Mouse (Mus musculus): ENCODE measurements at regions not wholly inside any gene's neighbourhood (a gene's known extent, or its start where the extent isn't known, plus 50 kb on each side); places are given as distances from the start of the nearest gene placed in this dataset.

GRCm38 (mm10) chr13:72803374-72803773 is 174.8 kb downstream of the Irx2 start:
- DNase-seq (ENCODE audit: low spot score), result no peak

GRCm38 (mm10) chr13:72809226-72809625 is 180.6 kb downstream of the Irx2 start:
- DNase-seq (ENCODE audit: low spot score), result no peak

GRCm38 (mm10) chr13:72810626-72811025 is 182.0 kb downstream of the Irx2 start:
- no peak for DNase-seq (ENCODE audit: low spot score)

GRCm38 (mm10) chr13:72814616-72815015 is 186.0 kb downstream of the Irx2 start:
- DNase-seq (ENCODE audit: low spot score), result no peak

- no peak for DNase-seq (ENCODE audit: low spot score)
Observed at GRCm38 (mm10) chr13:72815236-72815932, 186.8 kb downstream of the Irx2 start.

- DNase-seq (ENCODE audit: low spot score), result no peak
Observed at GRCm38 (mm10) chr13:72815933-72816553, 187.4 kb downstream of the Irx2 start.

- DNase-seq (ENCODE audit: low spot score), result no peak
Observed at GRCm38 (mm10) chr13:72816856-72817255, 188.2 kb downstream of the Irx2 start.

GRCm38 (mm10) chr13:72817521-72817920 is 188.9 kb downstream of the Irx2 start:
- no peak for DNase-seq (ENCODE audit: low spot score)

- no peak for DNase-seq (ENCODE audit: low spot score)
Observed at GRCm38 (mm10) chr13:72817930-72818329, 189.3 kb downstream of the Irx2 start.

- DNase-seq (ENCODE audit: low spot score), result no peak
Observed at GRCm38 (mm10) chr13:72826613-72827012, 198.0 kb downstream of the Irx2 start.

GRCm38 (mm10) chr13:72829331-72829730 is 200.7 kb downstream of the Irx2 start:
- no peak for DNase-seq (ENCODE audit: low spot score)

- DNase-seq (ENCODE audit: low spot score), result no peak
Observed at GRCm38 (mm10) chr13:72833326-72833725, 204.7 kb downstream of the Irx2 start.

GRCm38 (mm10) chr13:72837016-72837415 is 208.4 kb downstream of the Irx2 start:
- DNase-seq (ENCODE audit: low spot score), result no peak

GRCm38 (mm10) chr13:72848097-72848496 is 219.5 kb downstream of the Irx2 start:
- DNase-seq (ENCODE audit: low spot score), result peak; percentile 10

GRCm38 (mm10) chr13:72849841-72850240 is 221.2 kb downstream of the Irx2 start:
- no peak for DNase-seq (ENCODE audit: low spot score)

GRCm38 (mm10) chr13:72852896-72853295 is 224.3 kb downstream of the Irx2 start:
- no peak for DNase-seq (ENCODE audit: low spot score)

- no peak for DNase-seq (ENCODE audit: low spot score)
Observed at GRCm38 (mm10) chr13:72875921-72876320, 247.3 kb downstream of the Irx2 start.

- no peak for DNase-seq (ENCODE audit: low spot score)
Observed at GRCm38 (mm10) chr13:72894982-72895381, 266.4 kb downstream of the Irx2 start.

GRCm38 (mm10) chr13:72902576-72902975 is 274.0 kb downstream of the Irx2 start:
- DNase-seq (ENCODE audit: low spot score), result peak; percentile 8

GRCm38 (mm10) chr13:72918895-72919294 is 290.3 kb downstream of the Irx2 start:
- no peak for DNase-seq (ENCODE audit: low spot score)

GRCm38 (mm10) chr13:72920368-72920767 is 291.7 kb downstream of the Irx2 start:
- DNase-seq (ENCODE audit: low spot score), result no peak

- no peak for DNase-seq (ENCODE audit: low spot score)
Observed at GRCm38 (mm10) chr13:72924560-72925135, 296.0 kb downstream of the Irx2 start.

- no peak for DNase-seq (ENCODE audit: low spot score)
Observed at GRCm38 (mm10) chr13:72937246-72937645, 308.6 kb downstream of the Irx2 start.

Measured in urinary bladder, postnatal 14 days (tissue).